Mouse (Mus musculus): ENCODE results near the gene Fbxw11. TPM values are rescaled to one million over a fixed set of nuclear protein-coding genes. Genes with fewer than 3 reads are reported as not detected.

Gene Fbxw11
- polyA plus RNA-seq, 1 experiment from 2014 or later, result 51.0 TPM

DNA sequence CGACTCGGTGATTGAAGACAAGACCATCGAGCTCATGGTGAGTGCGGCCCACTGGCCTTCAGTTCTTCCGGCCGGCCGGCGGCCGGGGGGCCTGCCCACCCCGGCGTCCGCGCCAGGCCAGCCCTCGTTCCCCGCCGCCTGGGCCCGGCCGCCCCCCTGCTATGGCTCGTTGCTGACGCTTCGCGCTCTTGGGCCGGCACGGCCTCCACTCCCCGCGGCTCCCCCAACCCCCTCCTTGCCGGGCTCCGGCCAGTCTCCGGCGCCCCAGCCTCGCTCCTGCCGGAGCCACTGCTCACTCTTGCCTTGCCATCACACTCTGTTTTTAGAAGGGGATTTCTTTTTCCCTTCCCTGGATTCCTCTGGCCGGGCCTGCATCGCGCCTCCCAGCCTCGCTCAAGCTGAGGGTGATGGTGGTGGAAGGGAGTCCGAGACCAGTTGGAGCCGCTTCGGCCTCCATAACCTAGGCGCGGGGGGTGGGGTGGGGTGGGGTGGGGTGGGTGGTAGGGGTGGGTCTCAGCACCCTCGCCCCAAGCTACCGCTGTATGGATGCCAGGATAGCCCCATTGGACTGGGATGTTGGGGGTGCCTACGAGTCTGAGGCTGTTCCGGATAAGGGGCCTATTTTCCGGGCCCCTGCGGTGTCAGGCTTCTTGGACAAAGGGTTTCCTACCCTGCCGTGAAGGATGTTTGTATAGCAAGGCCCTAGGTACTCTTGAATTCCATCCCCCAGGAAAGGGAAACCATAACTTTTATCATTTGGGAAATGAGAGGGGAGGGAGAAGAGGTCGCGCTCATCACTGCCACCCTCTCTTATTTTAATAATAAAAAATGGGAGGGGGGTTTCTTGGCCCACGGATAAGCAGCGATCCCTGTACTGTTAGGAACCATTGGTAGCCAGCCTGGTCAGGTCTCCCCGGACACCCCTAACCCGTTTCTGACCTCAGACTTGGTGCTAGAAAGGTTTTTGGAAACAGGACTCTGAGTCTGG lies 669 bp downstream of the Fbxw11 start:
- Histone ChIP-seq H3K27ac (ENCODE audit: low read depth, low read length) (peak overlapping the region; percentile 98), H3K9ac (ENCODE audit: low read depth, low read length) (peak overlapping the region; percentile 97), H3K4me3 (ENCODE audit: low read depth, low read length) (peak overlapping the region; percentile 78), H3K27me3 (ENCODE audit: control insufficient read depth, insufficient read depth, low read length) (no peaks in the 10 kb centered on the region), H3K4me1 (ENCODE audit: control insufficient read depth, insufficient read depth, low read length) (peaks cover 22% of the 10 kb centered on the region), H3K4me2 (peak overlapping the region; percentile 96), H3K9me3 (replicated peaks; ENCODE audit: control insufficient read depth, low read length) (no peaks in the 10 kb centered on the region), H3K36me3 (ENCODE audit: control insufficient read depth, insufficient read depth, low read length) (no peaks in the 10 kb centered on the region)
- peak; percentile 47 for ATAC-seq (replicated peaks; ENCODE audit: insufficient number of reproducible peaks, low FRiP score, low TSS enrichment)
- under 1% methylated on average over 37 of the region's 54 CpGs for WGBS (ENCODE audit: insufficient replicate concordance)

DNA sequence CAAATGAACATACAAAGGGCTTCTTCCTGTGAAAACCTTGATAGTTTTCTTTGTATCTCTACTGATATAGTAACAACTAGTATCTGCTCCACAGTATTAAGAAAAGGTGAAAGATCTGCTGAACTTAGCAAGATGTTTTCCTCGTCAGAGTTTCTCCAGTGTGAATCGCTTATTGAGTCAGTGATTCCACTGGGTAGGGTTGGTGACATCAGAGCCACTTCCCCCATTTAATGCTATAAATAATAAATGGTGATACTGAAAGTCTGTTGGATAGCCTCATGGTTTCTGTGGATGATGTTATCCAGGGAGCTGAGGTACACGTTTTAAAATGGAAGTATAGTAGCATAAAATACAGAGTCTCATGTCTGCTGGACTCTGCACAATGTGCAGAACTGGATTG lies 1.5 kb downstream of the Fbxw11 start:
- Histone ChIP-seq H3K4me3 (ENCODE audit: low read depth, low read length) (peak overlapping the region; percentile 78), H3K27me3 (ENCODE audit: control insufficient read depth, insufficient read depth, low read length) (no peaks in the 10 kb centered on the region), H3K27ac (ENCODE audit: low read depth, low read length) (0 out of 2 replicates have a peak overlapping the region, but pooled peaks have one; percentile 98), H3K9me3 (replicated peaks; ENCODE audit: control insufficient read depth, low read length) (no peaks in the 10 kb centered on the region), H3K4me1 (ENCODE audit: control insufficient read depth, insufficient read depth, low read length) (peaks cover 22% of the 10 kb centered on the region), H3K9ac (ENCODE audit: low read depth, low read length) (peak overlapping the region; percentile 97), H3K36me3 (ENCODE audit: control insufficient read depth, insufficient read depth, low read length) (no peaks in the 10 kb centered on the region), H3K4me2 (peak overlapping the region; percentile 96)
- no peak for ATAC-seq (replicated peaks; ENCODE audit: insufficient number of reproducible peaks, low FRiP score, low TSS enrichment)
- WGBS (ENCODE audit: insufficient replicate concordance), result 29% methylated on average over 3 of the region's 3 CpGs

DNA sequence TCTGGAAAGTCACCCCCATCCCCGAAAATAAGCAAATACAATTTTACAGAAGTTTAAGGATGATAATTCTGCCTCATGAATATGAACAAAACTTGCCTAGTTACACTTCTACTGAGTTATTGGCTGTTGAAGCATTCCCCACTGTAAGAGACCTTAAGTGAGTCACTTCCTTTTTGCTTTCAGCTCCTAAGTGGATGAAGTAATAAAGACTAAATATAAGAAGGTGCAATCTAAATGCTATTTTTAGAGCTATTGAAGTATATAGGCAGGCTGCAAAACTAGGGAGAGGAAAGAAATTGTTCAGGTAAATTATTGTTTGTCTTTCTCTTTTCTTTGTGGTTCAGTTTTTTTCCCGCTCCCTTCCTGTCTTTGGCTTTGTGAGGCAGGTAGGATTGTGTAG lies 4.7 kb downstream of the Fbxw11 start:
- Histone ChIP-seq H3K27ac (ENCODE audit: low read depth, low read length) (no peak overlapping the region), H3K9ac (ENCODE audit: low read depth, low read length) (no peak overlapping the region), H3K4me1 (ENCODE audit: control insufficient read depth, insufficient read depth, low read length) (peaks cover 10% of the 10 kb centered on the region; the same call in 1 of the 2 replicates), H3K27me3 (ENCODE audit: control insufficient read depth, insufficient read depth, low read length) (no peaks in the 10 kb centered on the region), H3K36me3 (ENCODE audit: control insufficient read depth, insufficient read depth, low read length) (no peaks in the 10 kb centered on the region), H3K9me3 (replicated peaks; ENCODE audit: control insufficient read depth, low read length) (no peaks in the 10 kb centered on the region), H3K4me2 (no peak overlapping the region), H3K4me3 (ENCODE audit: low read depth, low read length) (no peak overlapping the region)
- no peak for ATAC-seq (replicated peaks; ENCODE audit: insufficient number of reproducible peaks, low FRiP score, low TSS enrichment)
- WGBS (ENCODE audit: insufficient replicate concordance), result 84% methylated on average over 2 of the region's 2 CpGs

DNA sequence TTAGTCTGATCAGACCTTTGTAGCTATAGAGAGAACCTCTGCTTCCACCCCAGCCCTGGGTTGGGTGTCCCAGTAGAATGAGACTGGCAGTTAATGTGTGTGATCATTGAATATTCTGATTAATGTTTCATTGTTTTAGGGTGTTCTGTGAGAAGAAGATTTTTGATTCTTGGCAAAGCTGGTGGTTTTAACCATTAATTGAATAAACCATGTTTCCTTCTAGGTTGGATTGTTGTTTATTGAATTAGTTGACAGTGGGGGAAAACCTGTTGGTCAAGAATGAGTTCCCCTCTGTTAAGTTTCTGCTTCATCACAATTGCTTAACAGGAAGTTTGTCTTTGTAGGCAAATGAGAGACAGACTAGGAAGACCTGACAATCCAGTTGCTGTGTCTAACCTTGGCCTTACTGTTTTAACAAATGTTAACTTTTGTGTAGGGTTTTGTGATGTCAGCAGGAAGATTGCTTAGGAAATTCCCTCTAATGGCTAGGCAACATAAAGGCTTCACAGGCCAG lies 7.8 kb downstream of the Fbxw11 start:
- H3K4me2 ChIP-seq, result no peak overlapping the region
- no peaks in the 10 kb centered on the region for H3K36me3 ChIP-seq (ENCODE audit: control insufficient read depth, insufficient read depth, low read length)
- no peaks in the 10 kb centered on the region for H3K27me3 ChIP-seq (ENCODE audit: control insufficient read depth, insufficient read depth, low read length)
- no peak overlapping the region for H3K4me3 ChIP-seq (ENCODE audit: low read depth, low read length)
- H3K9ac ChIP-seq (ENCODE audit: low read depth, low read length), result no peak overlapping the region
- no peak for ATAC-seq (replicated peaks; ENCODE audit: insufficient number of reproducible peaks, low FRiP score, low TSS enrichment)
- peaks cover 10% of the 10 kb centered on the region; the same call in 1 of the 2 replicates for H3K4me1 ChIP-seq (ENCODE audit: control insufficient read depth, insufficient read depth, low read length)
- no peaks in the 10 kb centered on the region for H3K9me3 ChIP-seq (replicated peaks; ENCODE audit: control insufficient read depth, low read length)
- no peak overlapping the region for H3K27ac ChIP-seq (ENCODE audit: low read depth, low read length)

DNA sequence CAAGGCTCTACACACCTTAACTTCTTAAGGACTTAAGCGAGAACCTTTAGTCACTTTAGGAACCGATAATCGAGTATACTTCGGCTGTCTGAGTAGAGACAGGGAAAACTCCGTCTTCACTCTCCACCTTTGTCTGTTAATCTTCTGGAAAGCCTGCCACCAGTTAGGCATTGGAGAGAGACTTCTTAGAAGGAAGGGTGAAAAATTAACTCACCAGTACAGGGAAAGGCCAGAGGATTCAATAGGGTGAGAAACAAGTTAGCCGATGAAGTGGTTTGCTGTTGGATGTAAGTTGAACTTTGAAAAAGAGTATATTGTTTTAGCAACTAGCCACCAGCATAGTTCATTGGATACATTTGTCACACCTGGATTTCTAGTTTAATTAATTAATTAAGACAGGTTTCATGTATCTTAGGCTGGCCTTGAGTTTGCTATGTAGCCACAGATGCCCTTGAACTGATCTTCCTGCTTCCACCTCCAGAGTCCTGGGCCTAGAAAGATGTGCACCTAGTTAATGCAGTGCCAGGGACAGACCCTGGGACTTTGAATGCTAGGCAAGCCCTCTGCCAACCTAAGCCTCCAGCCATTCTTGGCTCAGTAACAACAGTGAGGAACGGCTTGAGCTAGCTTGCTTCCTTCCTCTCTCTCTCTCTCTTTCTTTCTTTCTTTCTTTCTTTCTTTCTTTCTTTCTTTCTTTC lies 8.5 kb downstream of the Fbxw11 start:
- Histone ChIP-seq H3K27ac (ENCODE audit: low read depth, low read length) (no peak overlapping the region), H3K9ac (ENCODE audit: low read depth, low read length) (no peak overlapping the region), H3K4me1 (ENCODE audit: control insufficient read depth, insufficient read depth, low read length) (peaks cover 10% of the 10 kb centered on the region; the same call in 1 of the 2 replicates), H3K4me3 (ENCODE audit: low read depth, low read length) (no peak overlapping the region), H3K27me3 (ENCODE audit: control insufficient read depth, insufficient read depth, low read length) (no peaks in the 10 kb centered on the region), H3K4me2 (no peak overlapping the region), H3K9me3 (replicated peaks; ENCODE audit: control insufficient read depth, low read length) (no peaks in the 10 kb centered on the region), H3K36me3 (ENCODE audit: control insufficient read depth, insufficient read depth, low read length) (no peaks in the 10 kb centered on the region)
- no peak for ATAC-seq (replicated peaks; ENCODE audit: insufficient number of reproducible peaks, low FRiP score, low TSS enrichment)
- WGBS (ENCODE audit: insufficient replicate concordance), result 86% methylated on average over 7 of the region's 7 CpGs

DNA sequence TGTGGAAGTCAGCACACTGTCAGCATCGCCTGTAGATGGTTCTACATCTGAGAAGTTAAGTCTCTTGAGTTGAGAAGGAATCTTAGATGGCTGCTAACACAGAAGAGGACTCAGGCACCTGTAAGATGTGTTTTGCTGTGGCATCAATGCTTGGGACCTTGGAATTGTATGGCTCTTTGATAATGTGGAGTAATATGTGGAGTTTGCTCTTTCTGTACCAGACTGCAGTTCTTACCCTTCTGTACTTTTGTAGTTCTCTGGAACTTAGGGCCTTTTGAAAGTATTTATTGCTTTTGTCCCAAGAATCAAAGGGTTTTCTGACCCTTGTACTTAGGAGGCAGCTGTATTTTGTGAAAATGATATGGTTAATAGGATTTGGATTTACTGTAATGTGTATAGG lies 9.2 kb downstream of the Fbxw11 start:
- Histone ChIP-seq H3K9me3 (replicated peaks; ENCODE audit: control insufficient read depth, low read length) (no peaks in the 10 kb centered on the region), H3K4me2 (no peak overlapping the region)
- ATAC-seq (replicated peaks; ENCODE audit: insufficient number of reproducible peaks, low FRiP score, low TSS enrichment), result no peak

DNA sequence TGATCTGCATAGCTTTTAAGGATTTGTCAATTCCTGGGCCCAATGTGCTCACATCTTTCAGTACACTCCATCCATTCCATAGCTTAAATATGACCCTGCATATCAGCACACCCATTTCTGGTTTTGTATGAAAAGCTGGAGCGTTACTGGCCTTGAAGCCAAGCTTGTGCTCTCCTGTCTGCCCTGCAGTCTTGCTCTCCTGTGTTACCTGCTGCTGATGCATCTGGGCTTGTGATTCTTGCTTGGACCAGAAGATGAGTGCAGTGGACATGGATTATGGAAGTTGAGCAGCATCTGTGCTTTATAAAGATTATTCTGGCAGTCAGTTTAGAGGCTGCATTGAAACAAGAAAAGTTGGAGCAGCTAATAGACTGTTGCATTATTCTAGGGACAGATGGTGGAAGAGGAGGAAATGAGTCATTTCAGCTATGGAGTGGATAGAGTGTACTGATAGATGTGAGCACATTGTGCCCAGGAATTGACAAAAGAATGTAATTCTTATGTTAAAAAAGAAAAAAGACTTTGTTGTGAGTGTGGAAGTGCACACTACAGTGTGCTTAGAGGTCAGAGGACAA lies 19.6 kb downstream of the Fbxw11 start:
- Histone ChIP-seq H3K4me1 (ENCODE audit: control insufficient read depth, insufficient read depth, low read length) (peaks cover 10% of the 10 kb centered on the region; the same call in 1 of the 2 replicates), H3K9me3 (replicated peaks; ENCODE audit: control insufficient read depth, low read length) (no peaks in the 10 kb centered on the region), H3K36me3 (ENCODE audit: control insufficient read depth, insufficient read depth, low read length) (no peaks in the 10 kb centered on the region), H3K27me3 (ENCODE audit: control insufficient read depth, insufficient read depth, low read length) (no peaks in the 10 kb centered on the region), H3K4me2 (no peak overlapping the region), H3K4me3 (ENCODE audit: low read depth, low read length) (no peak overlapping the region), H3K27ac (ENCODE audit: low read depth, low read length) (no peak overlapping the region), H3K9ac (ENCODE audit: low read depth, low read length) (no peak overlapping the region)
- ATAC-seq (replicated peaks; ENCODE audit: insufficient number of reproducible peaks, low FRiP score, low TSS enrichment), result no peak
- WGBS (ENCODE audit: insufficient replicate concordance), result 81% methylated on average over 1 of the region's 1 CpGs

More for the DNA sequence above, 9.2 kb downstream of the Fbxw11 start:
- H3K27me3 ChIP-seq (ENCODE audit: control insufficient read depth, insufficient read depth, low read length), result no peaks in the 10 kb centered on the region
- no peak overlapping the region for H3K27ac ChIP-seq (ENCODE audit: low read depth, low read length)
- H3K4me3 ChIP-seq (ENCODE audit: low read depth, low read length), result no peak overlapping the region
- H3K4me1 ChIP-seq (ENCODE audit: control insufficient read depth, insufficient read depth, low read length), result peaks cover 7% of the 10 kb centered on the region; the same call in 1 of the 2 replicates
- no peaks in the 10 kb centered on the region for H3K36me3 ChIP-seq (ENCODE audit: control insufficient read depth, insufficient read depth, low read length)
- 79% methylated on average over 1 of the region's 1 CpGs for WGBS (ENCODE audit: insufficient replicate concordance)
- H3K9ac ChIP-seq (ENCODE audit: low read depth, low read length), result no peak overlapping the region

DNA sequence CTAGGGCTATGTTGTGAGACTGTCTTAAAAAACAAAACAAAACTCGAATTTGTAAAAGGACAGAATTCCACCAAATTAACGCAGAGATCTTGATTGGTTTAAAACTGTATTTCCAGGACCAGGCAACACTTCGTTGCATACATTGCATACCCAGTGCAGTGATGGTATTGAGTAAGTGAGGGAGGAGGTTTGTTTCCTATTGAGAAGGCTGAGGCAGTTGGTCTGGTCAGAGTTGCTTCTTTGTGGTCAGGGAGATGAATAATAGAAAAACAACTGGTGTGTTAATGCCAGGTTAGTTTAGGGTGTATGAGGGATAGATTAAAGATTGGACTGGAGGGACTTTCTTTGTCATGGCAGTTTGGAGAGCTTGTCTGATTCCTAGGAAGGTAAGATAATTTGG lies 23.1 kb downstream of the Fbxw11 start:
- peaks cover 16% of the 10 kb centered on the region for H3K4me1 ChIP-seq (ENCODE audit: control insufficient read depth, insufficient read depth, low read length)
- H3K27me3 ChIP-seq (ENCODE audit: control insufficient read depth, insufficient read depth, low read length), result no peaks in the 10 kb centered on the region
- no peaks in the 10 kb centered on the region for H3K9me3 ChIP-seq (replicated peaks; ENCODE audit: control insufficient read depth, low read length)
- H3K4me3 ChIP-seq (ENCODE audit: low read depth, low read length), result no peak overlapping the region
- 83% methylated on average over 3 of the region's 3 CpGs for WGBS (ENCODE audit: insufficient replicate concordance)
- no peak overlapping the region for H3K27ac ChIP-seq (ENCODE audit: low read depth, low read length)
- H3K36me3 ChIP-seq (ENCODE audit: control insufficient read depth, insufficient read depth, low read length), result no peaks in the 10 kb centered on the region
- H3K4me2 ChIP-seq, result no peak overlapping the region
- no peak for ATAC-seq (replicated peaks; ENCODE audit: insufficient number of reproducible peaks, low FRiP score, low TSS enrichment)
- H3K9ac ChIP-seq (ENCODE audit: low read depth, low read length), result no peak overlapping the region
